Mouse (Mus musculus) forebrain, postnatal 0 days (tissue): ENCODE results near the gene Larp1. TPM values are rescaled to one million over a fixed set of nuclear protein-coding genes. Genes with fewer than 3 reads are reported as not detected.

ENCODE experiments used
- ATAC-seq: fragments of 200-750 bp; cut with Nextera tagmentation; 2 replicates; pipeline ENCODE4 v1.8.0; 2017; ENCODE audit warnings: mild to moderate bottlenecking, moderate library complexity
- DNase-seq: peaks from one replicate; pipeline ENCODE4 v3.0.0-alpha.2; 2015
- H3K27ac ChIP-seq: fragments of 300-500 bp; sonication (generic); 2 replicates; pipeline ENCODE4 v1.5.1; 2014; ENCODE audit warnings: low read depth, mild to moderate bottlenecking, antibody characterized with exemption, low read length, moderate library complexity, mixed read lengths
- H3K27me3 ChIP-seq: fragments of 300-500 bp; sonication (generic); 2 replicates; pipeline ENCODE4 v1.6.1; 2014; ENCODE audit warnings: mild to moderate bottlenecking, low read length, mixed read lengths; ENCODE audit not compliant: insufficient read depth
- H3K36me3 ChIP-seq: fragments of 300-500 bp; sonication (generic); 2 replicates; pipeline ENCODE4 v1.6.1; 2014; ENCODE audit warnings: mild to moderate bottlenecking, moderate library complexity; ENCODE audit not compliant: insufficient read depth
- H3K4me1 ChIP-seq: fragments of 300-500 bp; sonication (generic); 2 replicates; pipeline ENCODE4 v1.6.1; 2014; ENCODE audit warnings: antibody characterized with exemption; ENCODE audit not compliant: insufficient read depth
- H3K4me2 ChIP-seq: fragments of 300-500 bp; sonication (generic); 2 replicates; pipeline ENCODE4 v1.6.1; 2014; ENCODE audit warnings: low read depth, mild to moderate bottlenecking, moderate library complexity
- H3K4me3 ChIP-seq: fragments of 300-500 bp; sonication (generic); 2 replicates; pipeline ENCODE4 v1.5.1; 2014; ENCODE audit warnings: low read depth, low read length, mixed read lengths
- H3K9ac ChIP-seq: fragments of 300-500 bp; sonication (generic); 2 replicates; pipeline ENCODE4 v1.6.1; 2014; ENCODE audit warnings: mild to moderate bottlenecking
- H3K9me3 ChIP-seq: fragments of 300-500 bp; sonication (generic); 2 replicates; pipeline ENCODE4 v1.6.1; 2016; ENCODE audit warnings: low read length
- CTCF ChIP-seq: sonication (generic); IDR thresholded peaks from 2 replicates; pipeline ENCODE4 v1.5.1; 2016; ENCODE audit warnings: antibody characterized with exemption, control low read depth, low read depth
- WGBS: fragments of 180-500 bp; shearing (Covaris S2); extraction: QIAGEN DNeasy Blood & Tissue Kit; methylation state at CpG from one replicate; pipeline ENCODE4 v1.1.7; 2014; 5-methylcytosine and 5-hydroxymethylcytosine counted together
- polyA plus RNA-seq: library from polyadenylated mRNA; unstranded; fragments of >200 nt; fragmentation: Nextera tagmentation; extraction: Ambion mirVana; gene quantifications from 2 replicates; pipeline ENCODE4 v1.2.1, GENCODE M21; 2015
- total RNA-seq: library from RNA; depleted of rRNA; stranded (reverse); fragments of >200 nt; gene quantifications from 2 replicates; pipeline ENCODE4 v1.2.3, GENCODE M21; 2014

The Larp1 gene
- total and polyA plus RNA-seq, 2 experiments from 2014 or later = 13.3 to 43.9 TPM

- no peak for ATAC-seq
- H3K36me3 ChIP-seq = no peaks in the 10 kb centered on the region
- no peak for TF ChIP-seq CTCF
- no peaks in the 10 kb centered on the region for H3K9me3 ChIP-seq
- no peak overlapping the region for H3K27ac ChIP-seq
- H3K27me3 ChIP-seq = no peaks in the 10 kb centered on the region
- DNase-seq = no peak
- WGBS = 78% methylated on average over 6 of the region's 6 CpGs
- no peak overlapping the region for H3K4me3 ChIP-seq
- H3K4me2 ChIP-seq = no peak overlapping the region
- 0 out of 2 replicates have a peak, but pooled peaks cover 5% of the 10 kb centered on the region for H3K4me1 ChIP-seq
- no peak overlapping the region for H3K9ac ChIP-seq
These were observed 5.1 kb upstream of the Larp1 start for GRCm38 (mm10) chr11:58003734-58004133.

- Histone ChIP-seq H3K4me2 (no peak overlapping the region), H3K4me1 (0 out of 2 replicates have a peak, but pooled peaks cover 5% of the 10 kb centered on the region), H3K9ac (no peak overlapping the region), H3K27me3 (no peaks in the 10 kb centered on the region), H3K36me3 (no peaks in the 10 kb centered on the region), H3K4me3 (no peak overlapping the region), H3K27ac (no peak overlapping the region), H3K9me3 (no peaks in the 10 kb centered on the region)
- DNase-seq = no peak
- TF ChIP-seq CTCF = no peak
- no peak for ATAC-seq
These were observed 3.8 kb upstream of the Larp1 start for GRCm38 (mm10) chr11:58005110-58005509.

- peak overlapping the region; percentile 89 for H3K4me3 ChIP-seq
- peaks cover 14% of the 10 kb centered on the region for H3K4me1 ChIP-seq
- ATAC-seq (no peak), DNase-seq (no peak)
- no peaks in the 10 kb centered on the region for H3K36me3 ChIP-seq
- H3K9me3 ChIP-seq = no peaks in the 10 kb centered on the region
- H3K27ac ChIP-seq = peak overlapping the region; percentile 92
- peak overlapping the region; percentile 91 for H3K4me2 ChIP-seq
- peak overlapping the region; percentile 81 for H3K9ac ChIP-seq
- 11% methylated on average over 5 of the region's 5 CpGs for WGBS
- H3K27me3 ChIP-seq = no peaks in the 10 kb centered on the region
- TF ChIP-seq CTCF = no peak
These were observed 851 bp upstream of the Larp1 start for GRCm38 (mm10) chr11:58008013-58008412.

GRCm38 (mm10) chr11:58008437-58009050 is 320 bp upstream of the Larp1 start:
- WGBS = under 1% methylated on average over 57 of the region's 74 CpGs

GRCm38 (mm10) chr11:58009516-58010141 is 765 bp downstream of the Larp1 start:
- peak overlapping the region; percentile 91 for H3K4me2 ChIP-seq
- 2% methylated on average over 66 of the region's 78 CpGs for WGBS

More at GRCm38 (mm10) chr11:58008437-58009050, 320 bp upstream of the Larp1 start:
- ATAC-seq (peak; percentile 90), DNase-seq (peak; percentile 94)
- H3K27me3 ChIP-seq = no peaks in the 10 kb centered on the region
- peak overlapping the region; percentile 89 for H3K4me3 ChIP-seq
- peak overlapping the region; percentile 91 for H3K4me2 ChIP-seq
- no peaks in the 10 kb centered on the region for H3K9me3 ChIP-seq
- no peak for TF ChIP-seq CTCF
- H3K9ac ChIP-seq = peak overlapping the region; percentile 81
- H3K27ac ChIP-seq = peak overlapping the region; percentile 92
- no peaks in the 10 kb centered on the region for H3K36me3 ChIP-seq
- H3K4me1 ChIP-seq = peaks cover 14% of the 10 kb centered on the region

GRCm38 (mm10) chr11:58010226-58010781 is 1.4 kb downstream of the Larp1 start:
- Histone ChIP-seq H3K4me3 (peak overlapping the region; percentile 89), H3K9me3 (no peaks in the 10 kb centered on the region), H3K4me2 (peak overlapping the region; percentile 91), H3K27me3 (no peaks in the 10 kb centered on the region), H3K36me3 (no peaks in the 10 kb centered on the region), H3K9ac (peak overlapping the region; percentile 81), H3K4me1 (peaks cover 14% of the 10 kb centered on the region), H3K27ac (no peak overlapping the region)
- DNase-seq = no peak
- no peak for ATAC-seq
- no peak for TF ChIP-seq CTCF
- 2% methylated on average over 16 of the region's 16 CpGs for WGBS

More at GRCm38 (mm10) chr11:58009516-58010141, 765 bp downstream of the Larp1 start:
- Histone ChIP-seq H3K36me3 (no peaks in the 10 kb centered on the region), H3K9me3 (no peaks in the 10 kb centered on the region), H3K9ac (peak overlapping the region; percentile 81), H3K27ac (peak overlapping the region; percentile 92), H3K4me1 (peaks cover 14% of the 10 kb centered on the region), H3K27me3 (no peaks in the 10 kb centered on the region), H3K4me3 (peak overlapping the region; percentile 89)
- TF ChIP-seq CTCF = no peak
- DNase-seq (peak; percentile 53), ATAC-seq (peak; percentile 57)

- WGBS = 41% methylated on average over 1 of the region's 1 CpGs
- Histone ChIP-seq H3K27ac (no peak overlapping the region), H3K27me3 (no peaks in the 10 kb centered on the region), H3K4me3 (peak overlapping the region; percentile 89), H3K4me1 (peaks cover 14% of the 10 kb centered on the region), H3K9ac (no peak overlapping the region), H3K9me3 (no peaks in the 10 kb centered on the region), H3K36me3 (no peaks in the 10 kb centered on the region), H3K4me2 (peak overlapping the region; percentile 91)
- DNase-seq (no peak), ATAC-seq (no peak)
- TF ChIP-seq CTCF = no peak
These were observed 2.1 kb downstream of the Larp1 start for GRCm38 (mm10) chr11:58010930-58011329.
